Mouse (Mus musculus) neutrophil, adult 5-6 weeks (primary cell): ENCODE measurements around the gene Rnf227. TPM values are rescaled to one million over a fixed set of nuclear protein-coding genes. Genes with fewer than 3 reads are reported as not detected.

Source experiments
- ATAC-seq: fragments of 151-379, 151-347 bp; 2 replicates; pipeline ENCODE4 v1.8.0; 2017; ENCODE audit warnings: mild to moderate bottlenecking, moderate TSS enrichment; ENCODE audit not compliant: insufficient number of reproducible peaks, poor library complexity, low FRiP score, severe bottlenecking; ENCODE audit errors: extremely low read depth
- total RNA-seq: library from RNA; stranded (forward); fragments of 200-1000 nt; gene quantifications from 2 replicates; pipeline ENCODE4 v1.2.3, GENCODE M21; 2017

Gene Rnf227
- total RNA-seq, 1 experiment from 2014 or later: 0.93 TPM

DNA sequence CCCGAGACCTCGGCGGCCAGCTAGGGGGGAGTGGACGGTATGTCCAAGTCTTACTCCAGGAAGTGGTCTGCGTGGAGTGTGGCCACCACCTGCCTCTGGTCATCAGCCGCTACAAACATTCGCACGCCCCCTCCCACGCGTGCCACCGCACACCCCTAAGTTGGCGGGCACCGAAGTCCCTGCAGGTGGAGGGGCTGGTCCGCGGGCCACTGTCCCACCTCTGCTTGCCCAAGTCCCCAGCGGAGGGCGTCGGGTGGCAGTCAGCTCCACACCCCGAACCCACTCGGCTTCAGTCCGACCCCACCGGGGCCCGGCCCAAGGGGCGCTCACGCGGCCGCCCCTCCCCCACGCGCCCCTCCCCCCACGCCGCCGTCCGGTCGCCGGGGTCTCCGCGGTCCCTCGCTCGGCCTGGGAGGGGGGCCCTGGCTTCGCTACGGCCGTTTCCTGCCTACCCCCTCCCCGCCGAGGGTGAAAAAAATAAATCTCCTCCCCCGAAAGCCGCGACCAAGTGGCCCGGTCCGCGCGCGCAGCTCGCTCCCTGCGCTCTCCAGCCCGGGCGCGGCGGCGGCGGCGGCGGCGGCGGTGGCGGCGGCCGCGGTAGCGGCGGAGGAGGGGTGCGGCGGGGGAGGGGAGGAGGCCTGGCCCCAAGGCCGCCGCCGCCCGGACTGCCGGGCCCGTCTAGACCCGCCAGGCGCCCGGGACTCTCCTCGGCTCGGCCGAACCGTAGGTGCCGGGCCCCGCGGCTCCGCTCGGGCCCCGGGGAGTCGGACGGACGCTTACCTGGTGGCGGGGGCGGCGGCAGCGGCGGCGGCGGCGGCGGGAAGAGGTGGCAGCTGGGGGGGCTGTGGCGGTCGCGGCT lies 28.3 kb downstream of the Rnf227 start:
- no peak for ATAC-seq

DNA sequence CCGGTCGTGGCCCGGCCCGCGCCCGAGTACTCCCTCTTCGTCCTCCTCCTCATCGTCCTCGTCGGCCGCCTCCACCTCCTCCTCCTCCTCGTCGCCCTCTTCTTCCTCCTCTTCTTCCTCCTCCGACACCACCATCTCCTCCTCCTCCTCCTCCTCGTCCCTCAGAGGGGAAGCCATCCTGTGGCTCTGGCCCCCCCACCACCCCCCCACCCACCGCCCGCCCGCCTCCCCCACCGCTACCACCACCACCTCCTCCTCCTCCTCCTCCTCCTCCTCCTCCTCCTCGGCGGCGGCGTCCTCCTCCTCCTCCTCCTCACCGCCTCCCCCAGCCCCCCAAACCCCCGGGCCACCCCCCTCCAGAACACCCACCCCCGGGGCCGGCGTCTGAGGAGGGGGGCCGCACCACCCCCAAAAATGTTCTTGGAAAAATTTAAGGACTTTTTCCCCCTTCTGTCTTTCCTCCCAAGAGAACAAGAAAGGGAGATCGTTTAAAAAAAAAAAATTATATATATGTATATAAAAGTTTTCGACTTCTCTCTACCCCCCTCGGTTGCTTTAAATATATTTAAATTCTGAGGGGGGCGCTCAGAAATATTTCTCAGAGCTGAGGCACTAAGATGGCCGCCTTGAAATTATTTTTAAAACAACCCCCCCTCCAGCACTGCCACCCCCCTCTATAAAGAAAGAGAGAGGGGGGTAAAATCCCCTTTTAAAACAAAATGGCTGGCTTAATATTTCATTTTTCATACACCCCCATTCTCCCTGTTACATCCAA lies 29.1 kb downstream of the Rnf227 start, which contains the start of gene Chd3:
Gene Chd3 (minus strand): TSS at position 192 of the 775 bp plus-strand sequence.
- no peak for ATAC-seq

DNA sequence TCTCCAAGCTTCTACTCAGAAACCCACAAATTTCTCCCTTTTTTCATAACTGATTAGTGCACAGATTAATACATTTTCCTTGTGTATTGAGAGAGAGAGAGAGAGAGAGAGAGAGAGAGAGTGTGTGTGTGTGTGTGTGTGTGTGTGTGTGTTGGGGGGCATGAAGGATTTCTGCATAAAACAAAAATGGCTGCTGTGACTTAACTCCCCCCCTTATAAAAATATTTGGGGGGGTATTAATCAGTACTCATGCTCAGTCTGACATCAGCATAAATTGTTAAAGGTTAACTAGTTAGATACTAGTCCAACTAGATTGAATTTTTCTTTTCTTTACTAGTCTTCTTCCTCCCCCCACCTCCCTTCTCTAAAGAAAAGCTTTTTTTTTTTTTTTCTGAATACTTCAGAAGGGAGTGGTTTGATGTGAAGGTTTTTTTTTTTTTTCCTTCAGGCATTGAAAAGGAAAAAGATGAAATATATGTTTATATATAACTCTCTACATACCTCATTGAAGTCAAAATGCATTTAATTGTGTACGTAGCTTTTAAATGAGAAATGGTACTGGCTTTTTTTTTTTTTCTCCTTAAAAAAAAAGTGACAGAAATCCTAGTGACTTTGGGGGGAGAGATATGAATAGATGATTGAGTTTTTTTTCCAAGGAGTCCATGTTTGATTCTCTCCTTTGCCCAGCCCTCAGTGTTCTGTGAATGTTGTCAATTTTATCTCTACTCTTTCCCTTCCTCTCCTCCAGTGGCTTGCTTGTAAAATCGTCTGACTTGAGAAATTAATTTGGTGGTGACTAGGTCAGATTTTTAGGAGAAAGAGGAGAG lies 29.9 kb downstream of the Rnf227 start:
- no peak for ATAC-seq

GRCm38 (mm10) chr11:69370817-69371215 lies 30.6 kb downstream of the Rnf227 start:
- ATAC-seq: no peak

GRCm38 (mm10) chr11:69371601-69372000 lies 31.3 kb downstream of the Rnf227 start:
- ATAC-seq: no peak

GRCm38 (mm10) chr11:69372056-69372779 lies 32.0 kb downstream of the Rnf227 start:
- no peak for ATAC-seq

DNA sequence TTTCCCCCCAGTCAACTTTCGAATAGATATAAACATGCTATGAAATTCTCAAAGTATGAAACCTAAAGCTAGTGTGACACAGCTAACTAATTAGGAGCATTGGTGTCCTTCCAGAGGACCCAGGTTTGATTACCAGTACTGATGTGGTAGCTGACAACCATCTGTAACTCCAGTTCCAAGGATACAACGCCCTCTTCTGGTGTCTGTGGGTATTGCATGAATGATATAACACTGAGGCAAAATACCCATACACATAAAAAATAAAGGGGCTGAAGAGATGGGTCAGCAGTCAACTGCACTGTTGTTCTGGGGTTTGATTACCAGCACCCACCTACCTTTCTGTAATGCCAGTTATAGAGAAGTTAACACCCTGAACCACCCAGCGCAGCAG lies 32.5 kb downstream of the Rnf227 start:
- ATAC-seq: no peak

DNA sequence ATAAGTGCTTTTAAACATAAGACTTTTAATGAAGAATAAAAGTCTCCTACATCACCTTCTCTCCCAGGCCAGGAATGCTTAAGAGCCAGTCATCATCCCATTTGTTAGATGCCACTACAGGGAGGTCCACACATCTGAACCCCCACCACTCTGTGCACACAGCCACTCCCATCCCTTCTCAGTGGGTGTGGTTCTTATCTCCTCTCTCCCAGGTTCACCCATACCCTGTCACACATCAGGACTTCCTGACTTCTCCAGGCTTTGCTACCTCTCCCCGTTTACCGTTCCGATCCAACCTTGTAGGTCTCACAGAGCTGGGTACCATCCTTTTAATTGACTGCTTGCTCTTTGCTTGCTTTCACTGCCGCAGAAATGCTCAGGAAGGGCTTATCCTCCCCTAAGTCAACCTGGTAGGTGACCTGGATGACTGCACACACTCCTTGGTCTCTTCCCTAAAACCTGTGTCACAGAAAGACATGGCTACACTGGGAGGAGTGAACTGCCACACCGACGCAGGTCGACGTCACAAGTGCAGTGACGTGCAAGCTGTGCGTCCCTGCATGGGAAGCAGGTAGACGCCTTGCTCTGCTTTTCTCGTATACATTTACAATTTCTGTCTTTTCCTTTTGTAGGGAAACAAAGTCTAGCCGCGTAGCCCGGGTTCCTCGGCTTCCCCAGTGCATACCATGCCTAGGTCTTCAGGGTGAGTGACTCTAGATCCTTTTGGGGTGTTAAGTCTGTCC lies 33.1 kb downstream of the Rnf227 start:
- no peak for ATAC-seq

DNA sequence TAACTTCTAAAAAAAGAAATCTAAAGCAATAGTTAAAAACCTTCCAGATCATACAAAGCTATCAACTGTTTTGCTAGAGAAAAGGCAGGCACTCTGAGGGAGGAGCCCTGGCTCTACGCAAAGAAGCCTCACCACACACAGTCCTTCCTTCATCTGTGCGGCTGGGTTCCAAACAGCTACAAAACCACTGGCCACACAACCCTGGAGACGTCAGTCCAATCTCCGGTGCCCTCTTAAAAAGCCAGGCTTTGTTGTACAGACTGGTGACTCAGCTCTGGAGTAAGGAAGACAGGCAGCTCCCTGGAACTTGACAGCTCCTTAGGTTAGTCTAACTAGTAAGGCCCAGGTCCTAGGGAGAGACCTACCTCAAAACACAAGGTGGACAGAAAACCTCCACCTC lies 35.4 kb downstream of the Rnf227 start:
- no peak for ATAC-seq

- no peak for ATAC-seq
These were observed 37.5 kb downstream of the Rnf227 start for GRCm38 (mm10) chr11:69377766-69378165.

GRCm38 (mm10) chr11:69379600-69379999 lies 39.3 kb downstream of the Rnf227 start:
- no peak for ATAC-seq

- no peak for ATAC-seq
These were observed 41.1 kb downstream of the Rnf227 start for GRCm38 (mm10) chr11:69381356-69381755.

DNA sequence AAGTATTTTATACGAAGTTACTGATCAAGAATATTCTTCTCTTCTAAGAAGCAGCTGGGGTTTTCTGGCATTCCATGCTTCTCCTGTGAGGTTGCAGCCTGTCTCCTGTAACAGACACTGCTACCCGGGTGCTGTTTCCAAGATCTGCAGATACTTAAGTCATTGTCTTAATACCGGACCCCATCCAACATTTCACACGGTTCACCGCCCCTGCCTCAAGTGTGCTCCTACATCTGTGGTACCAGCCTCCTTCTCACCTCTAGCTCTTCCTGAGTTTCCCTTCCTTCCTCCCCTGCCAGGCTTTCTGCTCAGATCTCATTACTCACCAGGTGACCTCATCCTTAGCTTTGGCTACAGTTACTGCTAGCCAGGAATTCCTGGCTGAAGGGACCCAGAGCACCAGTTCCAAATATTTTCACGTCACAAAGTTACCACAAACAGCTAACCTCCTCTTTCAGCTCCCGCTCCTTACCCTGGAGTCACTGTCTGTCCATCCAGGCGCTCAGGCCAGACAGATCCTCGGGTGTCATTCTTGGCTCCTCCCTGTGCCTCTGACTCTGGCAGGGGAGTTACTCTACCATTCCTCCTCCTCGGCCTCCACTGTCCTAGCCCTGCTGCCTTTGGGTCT lies 42.3 kb downstream of the Rnf227 start:
- ATAC-seq: no peak

DNA sequence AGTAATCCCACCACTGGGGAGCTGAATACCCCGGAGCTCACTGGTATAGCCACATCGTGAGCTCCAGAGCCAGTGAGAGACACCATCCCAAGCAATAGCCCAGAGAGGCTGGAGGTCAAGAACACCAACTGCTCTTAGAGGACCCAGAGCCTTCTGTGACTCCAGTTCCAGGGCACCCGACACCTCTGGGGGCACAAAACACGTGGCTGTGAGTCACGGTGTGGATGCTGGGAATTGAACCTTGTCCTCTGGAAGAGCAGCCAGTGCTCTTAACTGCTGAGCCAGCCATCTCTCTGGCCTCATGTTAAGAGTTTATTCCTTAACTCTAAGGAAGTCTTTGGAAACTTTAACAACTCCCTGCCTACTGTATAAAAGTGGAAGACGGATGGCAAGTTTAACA lies 44.7 kb downstream of the Rnf227 start:
- ATAC-seq: no peak

GRCm38 (mm10) chr11:69386758-69387157 lies 46.5 kb downstream of the Rnf227 start:
- ATAC-seq: no peak

- ATAC-seq: no peak
These were observed 48.4 kb downstream of the Rnf227 start for GRCm38 (mm10) chr11:69388680-69389079.

- no peak for ATAC-seq
These were observed 49.5 kb downstream of the Rnf227 start for GRCm38 (mm10) chr11:69389531-69390399.
